Mouse (Mus musculus) lung, postnatal 0 days (tissue): ENCODE data around the gene Sh3pxd2a.

Experiments
- CTCF ChIP-seq: IDR thresholded peaks from 2 replicates; pipeline ENCODE4 v1.5.1; 2016; ENCODE audit warnings: antibody characterized with exemption, mild to moderate bottlenecking
- EP300 ChIP-seq: IDR thresholded peaks from 2 replicates; pipeline ENCODE4 v1.6.1; 2016; ENCODE audit warnings: antibody characterized with exemption, mild to moderate bottlenecking, control low read depth

DNA sequence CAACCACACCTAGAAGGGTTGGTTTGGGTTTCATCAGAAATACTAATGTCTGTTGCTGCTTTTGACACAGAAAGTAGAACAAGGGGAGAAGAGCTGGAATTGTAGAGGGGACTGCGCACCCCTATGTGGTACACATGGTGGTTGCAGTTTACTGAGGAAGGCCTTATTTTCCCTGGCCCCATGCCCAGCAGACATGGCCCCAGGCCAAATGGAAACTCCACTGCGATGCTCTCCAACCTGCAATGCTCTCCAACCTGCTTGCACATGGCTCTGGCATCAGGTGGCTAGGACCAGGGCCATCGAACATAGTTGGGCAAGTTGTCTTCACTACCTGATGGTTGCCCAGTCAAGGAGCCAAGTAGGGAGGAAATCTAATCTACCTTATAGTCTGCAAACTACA, 35.0 kb downstream of the Sh3pxd2a start:
- TF ChIP-seq CTCF (no peak), EP300 (no peak)
